Mouse (Mus musculus) forebrain, postnatal 0 days (tissue): ENCODE data around the gene Hmga1. TPM values are rescaled to one million over a fixed set of nuclear protein-coding genes. Genes with fewer than 3 reads are reported as not detected.

Experiments used
- ATAC-seq: fragments of 200-750 bp; cut with Nextera tagmentation; 2 replicates; pipeline ENCODE4 v1.8.0; 2017; ENCODE audit warnings: mild to moderate bottlenecking, moderate library complexity
- DNase-seq: peaks from one replicate; pipeline ENCODE4 v3.0.0-alpha.2; 2015
- H3K27ac ChIP-seq: fragments of 300-500 bp; sonication (generic); 2 replicates; pipeline ENCODE4 v1.5.1; 2014; ENCODE audit warnings: low read depth, mild to moderate bottlenecking, antibody characterized with exemption, low read length, moderate library complexity, mixed read lengths
- H3K27me3 ChIP-seq: fragments of 300-500 bp; sonication (generic); 2 replicates; pipeline ENCODE4 v1.6.1; 2014; ENCODE audit warnings: mild to moderate bottlenecking, low read length, mixed read lengths; ENCODE audit not compliant: insufficient read depth
- H3K36me3 ChIP-seq: fragments of 300-500 bp; sonication (generic); 2 replicates; pipeline ENCODE4 v1.6.1; 2014; ENCODE audit warnings: mild to moderate bottlenecking, moderate library complexity; ENCODE audit not compliant: insufficient read depth
- H3K4me1 ChIP-seq: fragments of 300-500 bp; sonication (generic); 2 replicates; pipeline ENCODE4 v1.6.1; 2014; ENCODE audit warnings: antibody characterized with exemption; ENCODE audit not compliant: insufficient read depth
- H3K4me2 ChIP-seq: fragments of 300-500 bp; sonication (generic); 2 replicates; pipeline ENCODE4 v1.6.1; 2014; ENCODE audit warnings: low read depth, mild to moderate bottlenecking, moderate library complexity
- H3K4me3 ChIP-seq: fragments of 300-500 bp; sonication (generic); 2 replicates; pipeline ENCODE4 v1.5.1; 2014; ENCODE audit warnings: low read depth, low read length, mixed read lengths
- H3K9ac ChIP-seq: fragments of 300-500 bp; sonication (generic); 2 replicates; pipeline ENCODE4 v1.6.1; 2014; ENCODE audit warnings: mild to moderate bottlenecking
- H3K9me3 ChIP-seq: fragments of 300-500 bp; sonication (generic); 2 replicates; pipeline ENCODE4 v1.6.1; 2016; ENCODE audit warnings: low read length
- CTCF ChIP-seq: sonication (generic); IDR thresholded peaks from 2 replicates; pipeline ENCODE4 v1.5.1; 2016; ENCODE audit warnings: antibody characterized with exemption, control low read depth, low read depth
- WGBS: fragments of 180-500 bp; shearing (Covaris S2); extraction: QIAGEN DNeasy Blood & Tissue Kit; methylation state at CpG from one replicate; pipeline ENCODE4 v1.1.7; 2014; 5-methylcytosine and 5-hydroxymethylcytosine counted together
- polyA plus RNA-seq: library from polyadenylated mRNA; unstranded; fragments of >200 nt; fragmentation: Nextera tagmentation; extraction: Ambion mirVana; gene quantifications from 2 replicates; pipeline ENCODE4 v1.2.1, GENCODE M21; 2015
- total RNA-seq: library from RNA; depleted of rRNA; stranded (reverse); fragments of >200 nt; gene quantifications from 2 replicates; pipeline ENCODE4 v1.2.3, GENCODE M21; 2014

Hmga1 gene
- total and polyA plus RNA-seq, 2 experiments from 2014 or later: 99.1 to 122 TPM

DNA sequence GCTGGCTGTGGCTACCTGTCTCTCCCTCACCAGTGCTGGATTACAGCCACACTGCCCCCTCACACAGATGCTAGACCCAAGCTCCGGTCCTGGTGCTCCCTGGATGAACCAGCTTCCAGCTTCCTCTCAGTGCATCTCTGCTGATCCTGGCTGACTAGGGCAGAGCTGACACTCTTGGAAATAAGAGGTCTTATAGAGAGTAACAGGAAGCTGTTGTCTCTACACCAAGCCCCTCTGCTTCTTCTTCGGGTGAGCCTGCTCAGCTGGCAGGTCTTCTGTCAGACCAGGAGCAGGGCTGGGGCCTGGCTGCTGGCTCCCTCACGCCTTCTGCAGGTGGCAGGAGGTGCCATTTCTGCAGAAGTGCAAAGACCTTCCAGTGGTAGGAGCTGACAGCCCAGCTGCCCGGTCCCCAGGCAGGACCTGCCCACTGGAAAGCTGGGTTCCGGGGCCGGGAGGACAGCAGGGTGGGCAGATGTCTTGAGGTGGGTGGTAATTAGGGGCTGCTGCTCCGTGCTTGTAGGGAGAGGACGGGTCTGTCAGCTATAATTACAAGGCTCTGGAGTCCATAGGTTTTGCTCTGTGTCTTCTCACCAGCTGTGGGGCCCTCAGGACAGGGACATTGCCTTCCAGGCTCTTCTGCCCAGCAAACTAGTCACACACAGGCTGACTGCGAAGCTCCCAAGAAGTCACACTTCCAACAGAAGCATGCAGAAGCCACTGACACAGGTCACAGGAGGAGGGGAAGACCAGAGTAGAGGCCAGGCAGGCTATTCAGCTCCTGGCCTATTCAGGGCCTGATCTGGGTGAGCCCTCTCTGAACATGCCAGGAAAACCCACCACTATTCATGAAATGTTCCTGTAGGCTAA lies 45.8 kb upstream of the Hmga1 start:
- H3K27ac ChIP-seq: no peak overlapping the region
- ATAC-seq: no peak
- TF ChIP-seq CTCF: no peak
- DNase-seq: no peak
- no peaks in the 10 kb centered on the region for H3K4me1 ChIP-seq
- H3K27me3 ChIP-seq: peaks cover 24% of the 10 kb centered on the region
- H3K9ac ChIP-seq: no peak overlapping the region
- H3K4me3 ChIP-seq: no peak overlapping the region
- no peaks in the 10 kb centered on the region for H3K36me3 ChIP-seq
- no peaks in the 10 kb centered on the region for H3K9me3 ChIP-seq
- H3K4me2 ChIP-seq: no peak overlapping the region
- WGBS: 52% methylated on average over 9 of the region's 9 CpGs

- no peak for TF ChIP-seq CTCF
- no peak overlapping the region for H3K9ac ChIP-seq
- no peak overlapping the region for H3K27ac ChIP-seq
- H3K4me3 ChIP-seq: peak overlapping the region; percentile 62
- no peak for ATAC-seq
- 88% methylated on average over 7 of the region's 7 CpGs for WGBS
- H3K9me3 ChIP-seq: no peaks in the 10 kb centered on the region
- H3K27me3 ChIP-seq: peaks cover 24% of the 10 kb centered on the region
- no peaks in the 10 kb centered on the region for H3K4me1 ChIP-seq
- H3K36me3 ChIP-seq: no peaks in the 10 kb centered on the region
- peak overlapping the region; percentile 98 for H3K4me2 ChIP-seq
- DNase-seq: no peak
These were observed 45.1 kb upstream of the Hmga1 start for GRCm38 (mm10) chr17:27511125-27511735.

GRCm38 (mm10) chr17:27511865-27512618 lies 44.3 kb upstream of the Hmga1 start:
- Histone ChIP-seq H3K9ac (peak overlapping the region; percentile 60), H3K36me3 (no peaks in the 10 kb centered on the region)

GRCm38 (mm10) chr17:27512619-27513161 lies 43.6 kb upstream of the Hmga1 start:
- WGBS: 3% methylated on average over 67 of the region's 78 CpGs
- DNase-seq: no peak
- ATAC-seq: peak; percentile 42; the same call in 1 of the 2 replicates
- Histone ChIP-seq H3K9me3 (no peaks in the 10 kb centered on the region), H3K4me3 (peak overlapping the region; percentile 62), H3K27me3 (peaks cover 24% of the 10 kb centered on the region), H3K4me1 (no peaks in the 10 kb centered on the region), H3K4me2 (peak overlapping the region; percentile 98), H3K36me3 (no peaks in the 10 kb centered on the region), H3K27ac (peak overlapping the region; percentile 30; the same call in 1 of the 2 replicates), H3K9ac (peak overlapping the region; percentile 60)
- no peak for TF ChIP-seq CTCF

More at GRCm38 (mm10) chr17:27511865-27512618, 44.3 kb upstream of the Hmga1 start:
- H3K4me2 ChIP-seq: peak overlapping the region; percentile 98
- DNase-seq: peak; percentile 53
- H3K9me3 ChIP-seq: no peaks in the 10 kb centered on the region
- H3K4me1 ChIP-seq: no peaks in the 10 kb centered on the region
- peaks cover 24% of the 10 kb centered on the region for H3K27me3 ChIP-seq
- peak; percentile 18 for TF ChIP-seq CTCF
- H3K27ac ChIP-seq: peak overlapping the region; percentile 30; the same call in 1 of the 2 replicates
- under 1% methylated on average over 64 of the region's 64 CpGs for WGBS
- peak overlapping the region; percentile 62 for H3K4me3 ChIP-seq
- ATAC-seq: peak; percentile 40

- H3K9ac ChIP-seq: peak overlapping the region; percentile 60
- peak overlapping the region; percentile 98 for H3K4me2 ChIP-seq
- H3K4me1 ChIP-seq: no peaks in the 10 kb centered on the region
- H3K27me3 ChIP-seq: peaks cover 24% of the 10 kb centered on the region
- TF ChIP-seq CTCF: no peak
- ATAC-seq: peak; percentile 54; the same call in 1 of the 2 replicates
- peak overlapping the region; percentile 62 for H3K4me3 ChIP-seq
- DNase-seq: peak; percentile 38
- no peak overlapping the region for H3K27ac ChIP-seq
- H3K9me3 ChIP-seq: no peaks in the 10 kb centered on the region
- no peaks in the 10 kb centered on the region for H3K36me3 ChIP-seq
- under 1% methylated on average over 32 of the region's 66 CpGs for WGBS
These were observed 42.9 kb upstream of the Hmga1 start for GRCm38 (mm10) chr17:27513279-27513915.
